Mouse (Mus musculus) bone marrow, adult 2 months (tissue): ENCODE results near the gene Mob1a.

Experiments
- CTCF ChIP-seq: fragments of 200-500 bp; IDR thresholded peaks from 2 replicates; pipeline ENCODE4 v1.5.1; 2011; ENCODE audit warnings: low read length, control low read depth; ENCODE audit not compliant: control insufficient read depth, insufficient read depth
- POLR2A ChIP-seq: fragments of 200-500 bp; IDR thresholded peaks from 2 replicates; pipeline ENCODE4 v1.6.1; 2011; ENCODE audit warnings: low read depth, mild to moderate bottlenecking, control low read depth, low read length, borderline replicate concordance; ENCODE audit not compliant: control insufficient read depth

GRCm38 (mm10) chr6:83349274-83349958 lies 23.6 kb downstream of the Mob1a start:
- peak; percentile 90 for TF ChIP-seq CTCF
- TF ChIP-seq POLR2A = peak; percentile 95; the same call in 1 of the 2 replicates
